Mouse (Mus musculus) adrenal gland (tissue): Measurements from ENCODE around the gene Ranbp1.

Source experiments
- intact Hi-C: fragments of 180-260 bp; cut with DNase I; formaldehyde crosslinking; loops from one replicate; pipeline ENCODE4 v1.15.1; 2025

Gene Ranbp1

DNA sequence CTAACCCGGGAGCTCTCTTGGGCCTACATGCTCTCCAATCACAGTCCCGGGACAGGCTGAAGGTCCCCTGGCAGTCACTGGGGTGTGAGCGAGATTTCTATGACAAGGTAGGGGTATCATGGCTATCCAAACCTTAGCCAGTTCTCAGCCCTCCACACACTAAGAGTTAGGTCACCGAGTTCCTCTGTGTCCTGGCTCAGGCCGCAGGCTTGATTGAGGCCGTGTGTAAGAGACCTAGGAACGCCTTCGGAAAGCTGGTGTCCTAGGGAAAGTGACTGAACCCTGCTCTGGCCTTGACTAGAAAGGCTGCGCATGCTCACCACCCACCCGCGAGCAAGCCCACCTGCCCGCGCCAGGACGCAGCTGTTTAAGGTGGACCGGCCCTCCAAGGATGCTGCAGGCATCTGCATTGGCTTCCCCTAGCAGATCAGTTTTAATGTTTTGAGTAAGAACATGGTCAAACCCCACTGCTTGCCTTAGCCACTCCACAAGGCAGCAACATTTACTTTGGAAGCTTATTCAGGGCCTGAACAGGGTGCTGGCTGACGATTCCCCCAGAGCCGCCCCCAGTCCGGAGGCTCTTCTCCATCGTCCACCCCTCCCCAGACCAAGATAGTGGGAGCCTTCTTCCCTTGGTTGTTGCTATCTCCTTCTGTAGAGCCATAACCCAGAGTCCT, 13.0 kb downstream of the Ranbp1 start:
- intact Hi-C loops: loop anchor here (1.0 kb wide), 1 partner anchor 13 kb away; the partner anchor contains the start of genes Ranbp1 and Trmt2a

DNA sequence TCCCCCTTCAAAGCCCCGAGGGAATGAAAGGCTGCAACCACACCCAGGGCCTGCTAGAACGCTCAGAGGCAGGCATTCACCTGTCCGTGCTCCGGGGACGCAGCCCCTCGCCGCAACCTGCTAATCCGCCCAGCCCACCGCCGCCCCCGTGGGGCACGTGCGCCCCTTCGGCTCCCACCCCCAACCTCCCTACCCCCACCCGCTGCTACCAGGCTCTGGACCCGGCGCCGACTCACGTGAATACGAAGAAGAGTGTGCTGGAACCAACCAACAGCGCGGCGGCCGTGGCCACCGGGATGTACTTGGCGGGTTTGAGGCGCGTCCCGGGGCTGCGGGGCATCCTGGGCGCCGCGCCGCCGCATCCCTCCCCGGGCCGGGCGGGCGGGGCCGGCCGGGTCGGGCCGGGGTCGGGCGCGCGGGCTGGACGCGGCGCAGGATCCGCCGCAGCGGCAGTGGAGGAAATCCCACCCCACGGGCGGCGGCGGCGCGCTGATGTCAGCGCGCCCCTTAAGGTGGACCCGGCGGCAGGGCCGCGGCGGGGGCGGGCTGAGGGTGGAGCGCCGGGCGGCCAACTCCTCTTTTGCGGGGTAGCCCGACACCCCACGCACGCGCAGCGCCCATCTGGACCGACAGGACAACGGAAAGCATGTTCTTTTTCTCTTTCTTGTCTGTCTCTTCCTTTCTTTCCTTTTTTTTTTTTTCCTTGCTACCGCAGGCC, 13.7 kb downstream of the Ranbp1 start, which contains the start of gene Zdhhc8:
Gene Zdhhc8, minus strand, starts transcription at position 466 of the 718 bp plus-strand sequence.
- intact Hi-C loops: loop anchor here (1.0 kb wide), 1 partner anchor 13 kb away; the partner anchor contains the start of genes Ranbp1 and Trmt2a

DNA sequence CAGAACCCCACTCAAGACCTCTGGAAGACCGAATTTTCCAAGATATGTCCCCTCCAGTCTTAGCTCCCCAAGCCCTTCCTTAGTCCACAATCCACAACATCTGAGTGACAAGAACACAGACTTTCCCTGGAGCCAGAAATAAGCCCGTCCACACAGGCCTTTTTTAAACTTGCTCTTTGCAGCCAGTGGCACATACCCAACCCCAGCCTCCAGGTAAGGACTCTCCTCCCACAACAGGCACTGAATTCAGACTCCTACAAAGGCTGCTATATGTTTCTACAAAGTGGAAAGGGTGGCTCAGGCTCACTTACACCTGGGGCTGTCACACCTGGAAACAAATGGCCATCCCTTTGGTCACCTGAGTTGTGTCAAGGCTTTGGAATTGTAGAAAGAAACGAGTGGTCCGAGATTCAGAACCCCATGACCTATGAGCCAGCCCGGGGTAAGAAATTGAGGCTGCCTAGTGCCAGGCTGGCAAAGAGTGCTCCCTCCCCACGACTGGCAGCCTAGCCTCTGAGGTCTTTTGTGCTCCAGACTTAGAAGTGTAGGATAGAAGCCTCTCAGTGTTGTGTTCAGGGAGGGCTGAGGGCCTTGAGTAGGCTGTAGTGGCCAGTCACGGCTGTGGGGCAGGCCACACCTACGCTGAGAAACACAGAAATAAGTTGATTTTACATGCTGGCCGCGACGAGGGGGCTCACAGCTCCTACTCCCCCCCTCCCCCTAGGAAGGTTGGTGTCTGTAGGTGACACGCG, 14.4 kb downstream of the Ranbp1 start:
- intact Hi-C loops: no loop called here

DNA sequence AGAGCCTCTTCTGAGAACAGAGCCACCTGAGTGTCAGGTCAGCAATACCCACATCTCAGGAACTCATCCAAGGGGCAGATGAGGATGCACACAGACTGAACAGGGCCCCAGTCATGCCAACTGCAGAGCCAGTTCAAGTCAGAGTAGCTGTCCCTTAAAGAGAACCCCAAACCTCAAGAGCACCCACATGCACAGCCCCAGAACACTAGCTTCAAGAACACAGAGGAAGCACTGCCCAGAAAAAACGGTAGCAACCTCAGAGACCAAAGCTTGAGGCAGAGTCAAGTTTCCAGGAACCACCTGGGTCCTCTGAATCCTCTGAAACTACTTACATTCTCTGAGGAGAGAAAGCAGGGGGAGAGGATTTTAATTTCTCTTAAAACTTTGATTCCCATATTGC, 15.1 kb downstream of the Ranbp1 start:
- intact Hi-C loops: no loop called here

DNA sequence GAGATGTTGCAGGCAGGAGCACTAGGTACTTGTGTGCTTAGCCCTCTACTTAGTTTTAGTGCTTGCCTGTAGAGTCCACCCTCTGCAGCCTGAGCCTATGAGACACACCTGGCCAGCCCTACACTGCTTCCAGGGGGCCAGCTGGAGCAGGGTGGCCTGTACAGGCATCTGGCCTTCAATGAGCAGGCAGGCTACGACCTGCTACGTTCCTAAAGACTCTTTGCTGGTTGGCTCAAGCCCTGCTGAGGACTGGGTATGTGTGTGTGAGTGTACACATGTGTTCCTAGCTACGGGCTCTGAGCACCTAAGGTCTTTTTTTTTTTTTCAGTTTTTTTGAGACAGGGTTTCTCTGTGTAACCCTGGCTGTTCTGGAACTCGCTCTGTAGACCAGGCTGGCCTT, 17.1 kb downstream of the Ranbp1 start:
- intact Hi-C loops: no loop called here

DNA sequence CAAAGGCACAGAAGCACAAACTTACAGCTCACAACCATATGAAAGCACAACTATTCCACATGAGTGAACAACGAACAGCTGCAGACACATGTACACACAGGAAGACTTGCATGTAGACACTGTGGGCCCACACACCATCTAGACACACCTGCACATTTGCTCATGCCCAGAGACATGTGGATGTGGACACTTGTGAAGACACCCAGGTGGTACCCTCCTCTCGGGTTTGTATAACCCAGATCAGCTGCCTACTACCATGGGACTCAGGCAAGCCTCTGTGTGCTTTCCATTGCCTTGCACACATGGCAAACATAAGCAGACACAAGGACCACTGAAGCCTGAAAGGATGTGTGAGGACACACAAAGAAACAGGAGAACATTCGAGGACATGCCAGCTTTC, 17.5 kb downstream of the Ranbp1 start:
- intact Hi-C loops: no loop called here

DNA sequence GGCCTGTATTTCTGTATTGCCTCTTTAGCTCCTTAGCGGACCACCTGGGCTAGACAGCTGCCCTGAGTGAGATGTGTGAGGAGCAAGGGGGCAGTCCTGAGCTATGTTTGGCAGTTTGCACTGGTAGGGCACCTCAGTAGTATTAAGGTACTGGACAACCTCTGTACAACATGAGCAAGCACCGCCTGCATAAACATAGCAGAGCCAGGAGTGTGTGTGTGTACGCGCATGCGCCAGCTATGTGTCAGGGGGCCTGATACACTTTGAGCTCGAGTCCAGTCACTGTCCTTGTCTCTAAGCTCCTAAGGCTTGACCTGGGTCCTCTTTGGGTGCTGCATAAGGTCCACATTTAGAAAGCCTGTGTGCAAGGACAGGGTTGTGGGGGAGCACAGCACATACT, 17.9 kb downstream of the Ranbp1 start:
- intact Hi-C loops: no loop called here

DNA sequence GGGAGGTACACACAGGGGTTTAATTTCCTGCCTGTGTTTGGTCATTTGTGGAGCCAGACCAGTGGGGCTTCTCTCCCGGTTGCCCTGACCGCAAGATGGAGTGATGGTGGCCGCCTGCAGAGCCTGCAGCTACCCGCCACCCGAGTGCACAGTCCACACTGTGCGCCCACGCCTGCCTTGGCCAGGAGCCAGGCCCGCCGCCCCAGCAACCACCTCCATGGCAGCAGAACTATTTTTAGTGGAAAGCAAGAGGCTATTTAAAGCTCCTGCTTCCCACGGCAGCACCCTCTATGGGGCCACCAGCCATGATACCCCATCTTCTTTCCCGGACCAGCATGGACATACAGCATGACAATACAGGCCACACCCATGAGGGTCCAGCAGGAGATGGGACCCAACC, 18.9 kb downstream of the Ranbp1 start:
- intact Hi-C loops: no loop called here

DNA sequence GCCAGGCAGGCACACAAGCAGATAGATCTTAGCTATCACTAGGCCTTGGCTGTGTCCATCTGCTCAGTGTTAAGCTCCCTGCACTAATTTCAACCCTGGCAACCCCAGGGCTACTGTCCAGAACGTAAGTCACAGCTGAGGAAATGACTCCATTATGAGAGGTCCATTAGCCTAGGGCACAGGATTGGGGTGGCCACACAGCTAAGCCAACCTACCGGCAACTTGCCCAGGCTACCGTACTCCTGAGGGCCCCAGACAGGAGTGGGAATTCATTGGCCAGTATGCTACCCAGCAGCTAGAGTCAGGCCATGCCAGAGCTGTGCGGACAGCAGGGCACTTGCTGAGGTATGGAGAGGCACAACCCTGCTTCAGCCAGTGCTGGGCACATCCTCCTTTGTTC, 19.7 kb downstream of the Ranbp1 start:
- intact Hi-C loops: no loop called here

DNA sequence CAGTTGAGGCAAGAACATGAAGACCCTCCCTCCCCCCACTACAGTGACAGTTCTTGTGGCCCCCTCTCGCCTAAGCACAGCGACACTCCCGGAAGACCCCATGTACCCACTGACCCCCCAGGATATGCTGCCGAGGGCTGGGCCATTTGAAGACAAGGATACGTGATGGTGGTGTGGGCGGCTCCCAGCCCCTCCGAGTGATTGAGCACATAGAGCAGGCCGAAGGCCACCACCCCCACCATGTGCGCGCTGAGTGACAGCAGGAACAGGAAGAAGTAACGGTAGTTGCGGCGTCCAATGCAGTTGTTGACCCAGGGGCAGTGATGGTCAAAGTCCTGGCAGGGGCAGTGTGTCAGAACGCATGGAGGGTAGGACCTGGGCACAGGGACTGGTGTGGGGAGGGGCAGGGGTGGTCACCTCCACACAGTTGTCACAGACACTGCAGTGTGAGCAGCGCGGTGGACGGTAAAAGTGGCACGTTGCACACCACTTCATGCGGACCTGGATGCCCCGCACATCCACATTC, 20.6 kb downstream of the Ranbp1 start:
- intact Hi-C loops: no loop called here

DNA sequence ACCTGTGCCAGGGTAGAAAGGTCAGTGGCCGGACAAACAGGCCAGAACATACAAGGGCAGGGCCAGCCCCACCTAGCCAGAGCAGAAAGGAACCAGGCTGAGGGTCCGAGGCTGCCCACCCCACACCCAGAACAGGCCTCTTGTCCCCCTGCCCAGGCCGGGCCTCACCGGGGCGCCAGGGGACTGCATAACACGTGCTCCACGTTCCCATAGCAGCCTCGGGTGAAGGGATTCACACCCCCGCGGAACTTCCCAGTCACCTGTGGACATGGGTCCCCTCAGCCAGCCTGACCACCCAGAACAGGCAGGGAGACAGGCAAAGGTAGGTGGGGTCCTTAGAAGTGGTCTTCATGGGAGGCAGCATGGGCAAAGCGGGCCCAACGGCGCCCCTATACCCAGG, 21.3 kb downstream of the Ranbp1 start:
- intact Hi-C loops: no loop called here

DNA sequence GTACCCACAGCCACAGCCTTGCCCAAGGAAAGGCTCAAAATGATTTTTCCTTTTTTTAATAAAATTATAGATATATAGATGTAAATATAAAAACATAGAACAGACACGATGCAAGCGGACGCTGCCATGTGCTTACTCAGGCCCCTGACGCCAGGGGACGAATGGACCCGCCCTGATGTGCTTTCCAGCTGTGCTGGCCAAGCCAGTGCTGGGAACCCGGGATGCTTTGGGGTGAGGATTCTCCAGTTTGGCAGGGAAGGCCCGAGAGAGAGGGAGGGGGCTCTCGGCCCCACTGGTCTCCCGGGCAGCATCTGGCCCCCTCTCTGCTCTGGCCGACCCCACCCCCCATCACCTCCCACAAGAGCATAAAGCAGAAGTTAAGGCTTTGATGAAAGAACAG, 26.3 kb downstream of the Ranbp1 start:
- intact Hi-C loops: no loop called here

DNA sequence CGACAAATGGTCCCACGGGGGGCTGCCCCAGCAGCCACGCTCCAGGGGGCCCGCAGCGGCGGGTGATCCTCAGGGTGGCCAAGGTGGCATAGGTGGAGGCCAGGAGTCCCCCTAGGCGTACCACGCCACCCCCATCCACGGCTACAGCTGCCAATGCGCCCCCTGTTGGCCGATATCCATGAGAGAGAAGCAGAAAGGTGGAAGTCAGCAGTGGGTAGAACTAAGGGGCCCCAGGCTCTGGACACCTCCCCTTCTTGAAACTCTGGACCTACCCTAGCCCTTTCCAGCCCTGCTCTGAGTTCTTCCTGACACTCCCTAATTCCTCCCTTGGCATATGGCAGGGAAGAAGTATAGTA, 27.0 kb downstream of the Ranbp1 start:
- intact Hi-C loops: no loop called here

DNA sequence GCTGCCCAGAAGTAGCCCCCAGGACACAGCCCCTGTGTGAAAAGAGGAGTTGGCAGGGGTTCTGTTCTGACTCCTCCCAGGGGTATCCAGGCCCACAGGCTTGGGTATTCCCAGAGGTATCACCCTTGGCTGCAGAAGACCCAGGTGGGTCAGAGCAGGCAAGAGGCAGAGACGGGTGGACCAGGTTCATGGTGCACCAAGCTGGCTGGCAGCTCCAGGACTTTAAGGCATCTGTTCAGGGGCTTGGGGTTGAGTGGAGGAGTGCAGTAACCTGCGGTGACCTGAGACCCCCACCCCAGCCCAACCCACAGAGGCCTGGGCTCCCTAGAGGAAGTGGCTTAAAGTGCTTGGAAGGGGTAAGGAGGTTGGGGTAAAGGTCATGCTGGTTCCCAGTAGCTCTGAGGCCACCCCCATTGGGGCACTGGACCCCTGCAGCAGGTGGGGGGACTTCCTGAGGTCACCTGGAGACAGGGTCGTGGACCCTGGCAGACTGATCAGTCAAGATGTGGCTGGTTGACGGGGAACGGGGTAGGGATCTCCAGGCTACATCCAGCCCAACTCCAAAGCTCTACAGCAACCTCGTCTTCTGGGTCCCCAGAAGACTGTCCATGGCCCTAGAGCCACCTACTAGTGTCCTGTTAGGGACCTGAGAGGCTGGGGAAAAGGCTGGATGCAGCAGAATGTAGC, 27.5 kb downstream of the Ranbp1 start:
- intact Hi-C loops: no loop called here

DNA sequence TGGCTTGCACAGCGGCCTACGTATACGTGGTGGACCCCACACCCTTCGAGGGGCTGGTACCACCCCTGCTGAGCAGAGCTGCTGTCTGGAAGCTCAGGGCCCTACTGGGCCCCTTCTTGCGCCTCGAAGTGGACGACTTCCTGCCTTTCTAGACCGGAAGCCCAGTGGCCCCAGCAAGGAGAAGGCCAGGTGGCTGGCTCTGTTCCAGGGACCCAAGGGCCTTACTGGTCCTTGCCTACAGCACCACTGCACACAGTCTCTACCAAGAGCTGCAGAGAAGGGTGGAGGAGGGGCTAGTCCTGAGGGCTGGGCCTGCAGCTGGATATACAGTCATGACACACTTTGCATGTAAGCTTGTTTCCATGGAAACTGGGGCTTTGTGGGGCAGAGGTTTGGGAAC, 28.5 kb downstream of the Ranbp1 start:
- intact Hi-C loops: no loop called here

DNA sequence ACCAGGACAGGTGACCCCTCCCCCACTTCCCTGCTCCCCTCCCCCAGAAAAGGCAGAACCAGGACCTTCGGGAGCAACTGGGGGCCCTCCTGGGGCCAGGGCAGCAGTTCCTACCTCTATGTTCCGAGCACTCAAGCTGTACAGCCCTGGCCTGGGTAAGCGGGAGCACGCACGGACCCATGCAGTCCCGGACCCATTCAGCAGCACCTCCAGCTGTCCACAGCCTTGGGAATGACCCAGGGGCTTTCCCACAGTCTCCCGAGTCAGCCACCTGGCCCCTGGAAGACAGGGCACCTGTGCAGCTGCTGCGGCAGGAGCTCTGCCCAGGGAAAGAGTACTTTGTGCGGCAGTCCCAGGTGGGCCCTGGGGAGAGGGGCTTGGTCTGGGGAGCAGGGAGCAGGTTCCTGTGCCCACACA, 29.9 kb downstream of the Ranbp1 start:
- intact Hi-C loops: no loop called here

DNA sequence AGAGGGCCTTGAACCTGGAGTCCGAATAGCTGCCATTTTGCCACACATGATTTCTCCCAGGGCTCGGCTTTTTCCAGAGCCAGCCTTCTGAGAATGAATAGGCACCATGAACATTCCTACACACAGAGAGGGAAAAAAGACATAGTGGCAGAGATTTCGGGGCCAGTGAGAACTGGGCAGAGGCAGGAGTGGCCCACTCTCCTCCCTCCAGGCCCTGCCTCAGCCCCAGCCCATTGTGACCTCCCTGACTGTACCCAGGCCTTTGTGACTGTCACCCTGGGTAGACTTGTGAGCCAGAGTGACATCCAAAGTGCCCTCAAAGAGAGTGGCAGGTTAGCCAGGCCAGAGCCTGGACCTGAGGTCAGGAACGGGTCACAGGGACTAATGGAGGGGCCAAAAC, 31.0 kb downstream of the Ranbp1 start, which contains the start of gene Ccdc188:
Gene Ccdc188, plus strand, starts transcription at position 301 of the 400 bp plus-strand sequence.
- intact Hi-C loops: no loop called here

DNA sequence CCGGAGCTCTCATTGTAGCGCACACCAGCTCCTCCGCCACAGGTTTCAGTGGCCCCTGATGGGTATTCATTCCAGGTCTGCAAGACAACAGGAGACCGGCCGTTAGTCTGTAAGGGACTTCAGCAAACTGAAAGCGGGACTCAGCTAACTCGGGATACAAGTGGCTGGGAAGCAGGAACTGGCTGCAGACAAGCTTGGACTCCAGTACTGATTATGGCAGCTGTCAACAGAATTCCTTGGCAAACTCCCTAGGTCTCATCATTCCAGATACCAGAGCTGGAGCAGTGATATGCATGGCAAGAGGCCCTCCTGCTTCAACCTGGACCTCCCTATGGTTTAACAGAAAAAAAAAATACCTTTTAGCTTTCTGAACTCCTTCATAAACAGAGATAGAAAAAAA, 33.7 kb downstream of the Ranbp1 start:
- intact Hi-C loops: loop anchor here (5.0 kb wide), 2 partner anchors 43 to 163 kb away; partner anchors contain the start of gene Dgcr6

DNA sequence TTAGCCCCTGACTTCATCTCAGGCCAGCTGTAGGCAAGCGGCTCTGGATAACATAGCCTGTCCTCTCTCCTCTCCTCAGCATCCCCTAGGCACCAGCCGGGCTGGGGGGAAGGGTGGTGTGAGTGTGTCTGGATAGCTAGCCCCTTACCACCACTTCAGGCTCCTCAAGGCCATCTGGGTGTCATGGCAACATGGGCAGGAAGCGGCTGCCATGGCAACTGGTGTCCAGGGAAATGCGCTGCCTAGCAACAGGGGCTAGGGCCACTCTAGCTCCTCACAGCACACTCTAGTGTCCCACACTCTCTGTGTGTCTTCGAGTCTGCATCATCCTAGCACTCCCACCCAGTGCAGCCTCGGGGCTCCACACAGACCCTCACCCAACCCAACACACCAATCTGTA, 34.8 kb downstream of the Ranbp1 start:
- intact Hi-C loops: loop anchor here (5.0 kb wide), 2 partner anchors 41 to 161 kb away; partner anchors contain the start of gene Dgcr6

DNA sequence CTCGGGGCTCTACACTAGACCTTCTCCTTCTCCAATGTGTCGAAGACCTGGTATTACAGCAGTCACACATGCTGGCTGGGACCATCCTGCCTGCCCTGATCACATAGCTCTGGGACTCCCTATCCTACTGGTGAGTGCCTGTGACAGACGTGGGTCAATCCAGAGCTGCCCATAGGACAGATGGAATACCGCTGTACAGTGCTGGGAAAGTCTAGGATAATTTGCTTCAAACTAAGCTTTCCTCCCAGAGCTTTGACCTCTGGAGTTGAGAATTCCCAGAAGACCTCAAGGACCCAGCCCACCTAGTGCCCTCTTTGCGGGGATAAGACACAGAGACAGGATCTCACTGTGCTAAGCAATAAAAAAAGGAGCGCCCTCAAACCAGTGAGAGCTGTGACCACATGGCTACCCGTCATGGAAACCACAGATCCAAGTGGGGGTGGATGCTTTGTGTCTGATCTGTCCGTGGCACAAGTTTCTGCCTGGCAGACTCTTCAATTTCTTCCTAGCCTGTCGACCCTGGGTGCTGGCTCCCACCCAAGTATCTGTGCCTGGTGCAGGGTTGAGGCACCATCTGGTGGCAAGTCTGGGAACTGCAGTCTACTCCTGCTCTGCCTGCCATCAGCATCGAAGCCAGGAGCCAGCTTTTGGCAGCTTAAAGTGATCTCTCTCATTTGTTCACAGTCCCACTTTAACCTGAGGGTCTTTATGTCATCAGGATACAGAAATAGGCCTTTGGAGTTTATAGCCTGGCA, 36.9 kb downstream of the Ranbp1 start:
- intact Hi-C loops: loop anchor here (1.0 to 5.0 kb wide), 3 partner anchors 39 to 159 kb away; partner anchors contain the start of gene Dgcr6
